Mouse (Mus musculus) forebrain, embryonic 11.5 days (tissue): ENCODE data around the gene Col25a1. TPM values are rescaled to one million over a fixed set of nuclear protein-coding genes. Genes with fewer than 3 reads are reported as not detected.

ENCODE experiments used
- ATAC-seq: fragments of 200-750 bp; cut with Nextera tagmentation; replicated peaks from 2 replicates; pipeline ENCODE4 v1.8.0; 2017; ENCODE audit warnings: moderate TSS enrichment; ENCODE audit not compliant: low FRiP score
- DNase-seq: peaks from one replicate; pipeline ENCODE4 v3.0.0-alpha.2; 2017; ENCODE audit warnings: low spot score
- H3K27ac ChIP-seq: fragments of 300-500 bp; sonication (generic); 2 replicates; pipeline ENCODE4 v1.5.1; 2014; ENCODE audit warnings: low read depth, low read length
- H3K27me3 ChIP-seq: fragments of 300-500 bp; sonication (generic); 2 replicates; pipeline ENCODE4 v1.6.1; 2014; ENCODE audit warnings: mild to moderate bottlenecking, low read length, mixed read lengths; ENCODE audit not compliant: control insufficient read depth, insufficient read depth
- H3K36me3 ChIP-seq: fragments of 300-500 bp; sonication (generic); 2 replicates; pipeline ENCODE4 v1.6.1; 2014; ENCODE audit warnings: mild to moderate bottlenecking, low read length, moderate library complexity, mixed read lengths; ENCODE audit not compliant: control insufficient read depth, insufficient read depth
- H3K4me1 ChIP-seq: fragments of 300-500 bp; sonication (generic); replicated peaks from 2 replicates; pipeline ENCODE4 v1.6.1; 2014; ENCODE audit warnings: low read length, mixed read lengths; ENCODE audit not compliant: control insufficient read depth, insufficient read depth
- H3K4me2 ChIP-seq: fragments of 300-500 bp; sonication (generic); 2 replicates; pipeline ENCODE4 v1.6.1; 2014; ENCODE audit warnings: low read depth, mild to moderate bottlenecking, low read length, moderate library complexity, mixed read lengths; ENCODE audit not compliant: severe bottlenecking
- H3K4me3 ChIP-seq: fragments of 300-500 bp; sonication (generic); 2 replicates; pipeline ENCODE4 v1.5.1; 2014; ENCODE audit warnings: low read depth, low read length
- H3K9ac ChIP-seq: fragments of 300-500 bp; sonication (generic); 2 replicates; pipeline ENCODE4 v1.6.1; 2014; ENCODE audit warnings: low read length
- H3K9me3 ChIP-seq: fragments of 300-500 bp; sonication (generic); 2 replicates; pipeline ENCODE4 v1.6.1; 2016; ENCODE audit warnings: low read length, mixed read lengths; ENCODE audit not compliant: control insufficient read depth
- WGBS: fragments of 180-500 bp; shearing (Covaris S2); extraction: QIAGEN DNeasy Blood & Tissue Kit; methylation state at CpG from one replicate; pipeline ENCODE4 v1.1.7; 2014; 5-methylcytosine and 5-hydroxymethylcytosine counted together
- polyA plus RNA-seq: library from polyadenylated mRNA; unstranded; fragments of >200 nt; fragmentation: Nextera tagmentation; extraction: Ambion mirVana; gene quantifications from 2 replicates; pipeline ENCODE4 v1.2.1, GENCODE M21; 2014

The Col25a1 gene
- polyA plus RNA-seq, 1 experiment from 2014 or later, result 2.4 TPM

- DNase-seq, result no peak
- 64% methylated on average over 11 of the region's 11 CpGs for WGBS
Measured at GRCm38 (mm10) chr3:130646110-130646810, 515.0 kb downstream of the Col25a1 start.

More at GRCm38 (mm10) chr3:130646110-130646810, 515.0 kb downstream of the Col25a1 start:
- H3K9me3 ChIP-seq, result no peaks in the 10 kb centered on the region
- H3K4me2 ChIP-seq, result no peak overlapping the region
- no peak for ATAC-seq
- H3K27ac ChIP-seq, result no peak overlapping the region
- no peak overlapping the region for H3K9ac ChIP-seq
- no peaks in the 10 kb centered on the region for H3K27me3 ChIP-seq
- no peaks in the 10 kb centered on the region for H3K4me1 ChIP-seq
- no peak overlapping the region for H3K4me3 ChIP-seq
- H3K36me3 ChIP-seq, result no peaks in the 10 kb centered on the region

Other genes with a start within 250 kb of the Col25a1 start
- gene Casp6, start 230.1 kb upstream of the Col25a1 start, polyA plus RNA-seq, result 62.8 and 64.7 TPM in 2 replicates
- 3.2 and 4.3 TPM in 2 replicates for gene Mcub, start 161.3 kb upstream of the Col25a1 start, polyA plus RNA-seq
- 38.2 and 38.9 TPM in 2 replicates for gene Sec24b, start 69.9 kb upstream of the Col25a1 start, polyA plus RNA-seq